Mouse (Mus musculus): Measurements from ENCODE around the gene Minos1. TPM values are rescaled to one million over a fixed set of nuclear protein-coding genes. Genes with fewer than 3 reads are reported as not detected.

The Minos1 gene
- total RNA-seq (2014; rRNA removed) (45.2 and 55.5 TPM in 2 replicates), polyA plus RNA-seq (2012; rRNA removed) (26.3 and 29.7 TPM in 2 replicates)

DNA sequence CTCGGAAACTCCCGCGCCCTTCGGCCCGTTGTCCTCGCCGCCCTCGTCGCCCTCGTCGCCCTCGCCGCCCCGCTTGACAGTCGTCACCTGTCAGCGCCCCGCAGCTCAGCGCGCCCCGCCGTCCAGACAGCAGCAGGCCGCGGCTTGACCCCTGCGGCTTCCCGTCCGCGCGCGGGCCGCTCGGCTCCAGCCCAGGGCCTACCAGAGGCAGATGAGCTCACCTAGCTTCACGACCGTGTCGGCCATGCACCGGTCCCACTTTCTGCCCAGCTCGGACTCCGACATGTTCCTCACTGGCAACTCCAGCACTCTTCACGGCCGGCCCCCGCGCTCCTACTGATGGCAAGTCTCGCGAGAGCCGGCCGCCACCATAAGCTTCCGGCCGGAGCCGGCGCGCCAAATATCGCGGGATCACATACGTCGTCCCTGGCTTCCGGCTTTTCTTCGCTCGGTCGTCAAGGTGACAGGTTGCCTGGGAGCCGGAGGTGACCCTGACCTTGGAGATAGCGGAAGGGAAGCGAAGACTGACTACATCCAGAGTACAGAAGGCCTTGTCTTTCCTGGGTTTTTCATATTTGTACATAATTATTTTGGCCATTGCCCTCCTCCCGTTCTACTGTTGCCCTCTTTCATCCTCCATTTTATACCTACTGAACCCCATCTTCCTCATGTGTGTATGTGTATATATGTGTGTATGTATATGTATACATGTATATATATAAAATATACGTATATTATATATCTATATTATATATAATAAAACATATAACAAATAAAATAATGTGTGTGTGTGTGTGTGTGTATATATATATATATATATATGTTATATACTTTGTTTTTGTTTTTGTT lies at the start of gene Minos1:
TSS of gene Minos1 (minus strand) at position 413 of the 849 bp plus-strand sequence.
- TF ChIP-seq CTCF (IDR thresholded peaks at IDR 0.05; ENCODE audit: low read depth, low read length), result no peak
- TF ChIP-seq POLR2A (IDR thresholded peaks at IDR 0.05; ENCODE audit: extremely low read depth, insufficient read depth, low read length), result peak; percentile 85
- H3K27ac ChIP-seq (replicated peaks; ENCODE audit: insufficient read depth, low read depth, low read length), result peak within 1 kb of the TSS; percentile 86
- no peaks in the 10 kb centered on the region for H3K27me3 ChIP-seq (ENCODE audit: control insufficient read depth, insufficient read depth, low read length)
- H3K4me1 ChIP-seq (ENCODE audit: control insufficient read depth, insufficient read depth, low read length), result peaks cover 13% of the 10 kb centered on the region
- peak; percentile 86 for DNase-seq (ENCODE audit: extremely low read depth, low read depth, low spot score)
- H3K36me3 ChIP-seq (ENCODE audit: control insufficient read depth, insufficient read depth, low read length), result no peaks in the 10 kb centered on the region
- peak within 1 kb of the TSS; percentile 94 for H3K4me3 ChIP-seq (ENCODE audit: insufficient read depth, low read depth, low read length)
- WGBS, result under 1% methylated on average over 63 of the region's 63 CpGs
- peak within 1 kb of the TSS; percentile 98 for H3K9ac ChIP-seq (ENCODE audit: low read depth, low read length)
- H3K79me2 ChIP-seq (ENCODE audit: control insufficient read depth, insufficient read depth, low read length), result peaks cover 31% of the 10 kb centered on the region

DNA sequence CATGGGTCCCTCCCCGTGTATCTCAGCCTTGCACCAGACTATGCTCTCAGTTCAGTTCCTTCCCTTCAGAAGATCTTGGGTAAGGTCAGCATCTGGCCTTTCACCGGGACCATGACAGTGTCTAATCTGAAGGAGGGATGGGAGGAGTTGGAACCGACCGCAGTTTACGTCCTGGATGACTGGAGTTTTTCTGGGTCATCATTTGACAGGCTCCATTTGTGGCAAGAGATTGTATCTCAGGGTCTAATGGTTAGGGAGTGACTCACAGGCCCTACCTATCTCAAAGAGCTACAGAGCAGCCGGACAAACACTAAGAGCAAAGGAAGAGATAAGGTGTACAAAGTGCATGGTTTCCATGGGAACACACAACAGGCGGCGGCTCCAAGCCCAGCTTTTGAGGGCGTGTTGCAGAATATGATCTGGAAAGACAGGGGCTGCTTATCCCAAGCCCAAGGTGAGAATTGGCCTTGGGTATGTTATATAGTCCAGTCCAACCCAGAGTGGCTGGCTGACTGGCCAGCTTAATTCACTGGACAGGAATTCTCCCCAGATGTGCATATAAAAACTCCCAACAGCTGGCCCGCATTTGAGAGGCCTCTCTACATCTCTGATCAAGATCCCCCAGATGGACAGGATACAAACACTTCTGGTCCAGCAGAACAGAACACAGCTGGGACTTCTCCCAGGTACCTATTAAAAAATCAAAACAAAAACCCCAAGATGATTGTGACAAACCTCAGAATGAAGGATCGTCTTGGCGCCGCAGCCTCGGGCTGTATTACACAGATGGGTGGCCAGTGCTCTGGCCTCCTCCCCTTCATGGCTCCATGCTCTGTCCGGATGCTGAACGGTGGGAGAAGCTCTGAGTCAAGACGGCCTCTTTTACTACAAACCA lies 49.1 kb upstream of the Minos1 start:
- Histone ChIP-seq H3K9ac (ENCODE audit: low read depth, low read length) (no peak overlapping the region), H3K79me2 (ENCODE audit: control insufficient read depth, insufficient read depth, low read length) (no peaks in the 10 kb centered on the region), H3K36me3 (ENCODE audit: control insufficient read depth, insufficient read depth, low read length) (no peaks in the 10 kb centered on the region), H3K4me1 (ENCODE audit: control insufficient read depth, insufficient read depth, low read length) (0 out of 2 replicates have a peak, but pooled peaks cover 3% of the 10 kb centered on the region), H3K4me3 (ENCODE audit: insufficient read depth, low read depth, low read length) (no peak overlapping the region), H3K27ac (replicated peaks; ENCODE audit: insufficient read depth, low read depth, low read length) (no peak overlapping the region), H3K27me3 (ENCODE audit: control insufficient read depth, insufficient read depth, low read length) (no peaks in the 10 kb centered on the region)
- DNase-seq (ENCODE audit: extremely low read depth, low read depth, low spot score), result no peak
- TF ChIP-seq CTCF (IDR thresholded peaks at IDR 0.05; ENCODE audit: low read depth, low read length) (no peak), POLR2A (IDR thresholded peaks at IDR 0.05; ENCODE audit: extremely low read depth, insufficient read depth, low read length) (no peak)
- WGBS, result 57% methylated on average over 17 of the region's 17 CpGs

DNA sequence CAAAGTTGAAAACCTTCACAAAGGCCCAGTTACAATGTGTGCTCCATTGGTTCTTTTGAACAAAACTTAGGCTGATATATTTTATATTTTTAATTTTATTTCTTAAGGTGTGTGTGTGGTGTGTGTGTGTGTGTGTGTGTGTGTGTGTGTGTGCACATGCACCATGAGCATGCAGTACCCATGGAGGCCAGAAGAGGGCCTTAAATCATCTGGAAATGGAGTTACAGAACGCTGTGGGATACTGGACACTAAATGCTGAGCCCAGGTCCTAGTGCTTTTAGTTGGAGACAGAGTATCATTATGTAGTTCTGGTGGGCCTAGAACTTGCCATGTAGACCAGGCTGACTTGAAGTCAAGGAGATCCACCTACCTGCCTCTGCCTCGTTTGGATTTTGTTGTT lies 48.3 kb upstream of the Minos1 start:
- 80% methylated on average over 2 of the region's 2 CpGs for WGBS
- TF ChIP-seq POLR2A (IDR thresholded peaks at IDR 0.05; ENCODE audit: extremely low read depth, insufficient read depth, low read length), result no peak
- TF ChIP-seq CTCF (IDR thresholded peaks at IDR 0.05; ENCODE audit: low read depth, low read length), result no peak
- no peak for DNase-seq (ENCODE audit: extremely low read depth, low read depth, low spot score)
- no peaks in the 10 kb centered on the region for H3K79me2 ChIP-seq (ENCODE audit: control insufficient read depth, insufficient read depth, low read length)
- H3K4me1 ChIP-seq (ENCODE audit: control insufficient read depth, insufficient read depth, low read length), result 0 out of 2 replicates have a peak, but pooled peaks cover 3% of the 10 kb centered on the region
- no peak overlapping the region for H3K9ac ChIP-seq (ENCODE audit: low read depth, low read length)
- H3K27ac ChIP-seq (replicated peaks; ENCODE audit: insufficient read depth, low read depth, low read length), result no peak overlapping the region
- H3K36me3 ChIP-seq (ENCODE audit: control insufficient read depth, insufficient read depth, low read length), result no peaks in the 10 kb centered on the region
- H3K4me3 ChIP-seq (ENCODE audit: insufficient read depth, low read depth, low read length), result no peak overlapping the region
- H3K27me3 ChIP-seq (ENCODE audit: control insufficient read depth, insufficient read depth, low read length), result no peaks in the 10 kb centered on the region

DNA sequence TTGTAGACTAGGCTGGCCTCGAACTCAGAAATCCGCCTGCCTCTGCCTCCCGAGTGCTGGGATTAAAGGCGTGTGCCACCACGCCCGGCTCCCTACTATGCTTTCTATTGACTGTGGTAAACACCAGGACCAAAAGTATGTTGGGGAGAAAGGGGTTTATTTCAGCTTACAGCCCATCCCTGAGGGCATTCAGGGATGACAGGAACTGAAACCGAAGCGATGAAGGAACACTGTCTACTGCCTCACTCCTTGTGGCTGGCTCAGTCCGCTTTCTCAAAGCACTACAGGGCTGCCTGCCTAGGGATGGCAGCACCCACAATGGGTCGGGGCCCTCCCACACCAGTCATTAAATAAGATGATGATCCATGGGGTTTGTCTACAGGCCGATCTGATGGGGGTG lies 47.5 kb upstream of the Minos1 start:
- 96% methylated on average over 11 of the region's 11 CpGs for WGBS

DNA sequence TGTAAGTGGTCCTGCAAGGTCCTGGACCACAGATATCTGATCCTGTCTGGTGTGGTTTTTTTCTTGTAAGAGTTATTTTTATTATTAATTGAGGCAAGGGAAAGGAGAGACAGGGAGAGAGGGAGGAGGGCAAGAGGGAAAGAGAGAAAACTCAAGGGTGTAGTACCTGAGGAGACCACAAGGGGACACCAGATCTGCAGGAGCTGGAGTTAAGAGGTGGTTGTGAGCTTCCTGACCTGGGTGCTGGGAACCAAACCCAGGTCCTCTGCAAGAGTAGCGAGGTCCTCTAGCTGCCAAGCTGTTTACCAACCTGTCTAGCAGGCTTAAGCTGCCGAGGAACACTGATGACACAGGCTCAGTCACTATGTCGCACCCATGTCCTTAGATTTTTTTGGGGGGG lies 47.0 kb upstream of the Minos1 start:
- no peak for DNase-seq (ENCODE audit: extremely low read depth, low read depth, low spot score)
- 0 out of 2 replicates have a peak, but pooled peaks cover 3% of the 10 kb centered on the region for H3K4me1 ChIP-seq (ENCODE audit: control insufficient read depth, insufficient read depth, low read length)
- H3K27me3 ChIP-seq (ENCODE audit: control insufficient read depth, insufficient read depth, low read length), result no peaks in the 10 kb centered on the region
- 99% methylated on average over 3 of the region's 3 CpGs for WGBS
- no peaks in the 10 kb centered on the region for H3K36me3 ChIP-seq (ENCODE audit: control insufficient read depth, insufficient read depth, low read length)
- H3K4me3 ChIP-seq (ENCODE audit: insufficient read depth, low read depth, low read length), result no peak overlapping the region
- H3K27ac ChIP-seq (replicated peaks; ENCODE audit: insufficient read depth, low read depth, low read length), result no peak overlapping the region
- H3K9ac ChIP-seq (ENCODE audit: low read depth, low read length), result no peak overlapping the region
- TF ChIP-seq CTCF (IDR thresholded peaks at IDR 0.05; ENCODE audit: low read depth, low read length), result peak; percentile 49
- no peak for TF ChIP-seq POLR2A (IDR thresholded peaks at IDR 0.05; ENCODE audit: extremely low read depth, insufficient read depth, low read length)
- H3K79me2 ChIP-seq (ENCODE audit: control insufficient read depth, insufficient read depth, low read length), result no peaks in the 10 kb centered on the region

More for the DNA sequence above, 47.5 kb upstream of the Minos1 start:
- no peak overlapping the region for H3K9ac ChIP-seq (ENCODE audit: low read depth, low read length)
- H3K4me3 ChIP-seq (ENCODE audit: insufficient read depth, low read depth, low read length), result no peak overlapping the region
- H3K36me3 ChIP-seq (ENCODE audit: control insufficient read depth, insufficient read depth, low read length), result no peaks in the 10 kb centered on the region
- no peaks in the 10 kb centered on the region for H3K79me2 ChIP-seq (ENCODE audit: control insufficient read depth, insufficient read depth, low read length)
- no peak overlapping the region for H3K27ac ChIP-seq (replicated peaks; ENCODE audit: insufficient read depth, low read depth, low read length)
- DNase-seq (ENCODE audit: extremely low read depth, low read depth, low spot score), result no peak
- no peak for TF ChIP-seq CTCF (IDR thresholded peaks at IDR 0.05; ENCODE audit: low read depth, low read length)
- TF ChIP-seq POLR2A (IDR thresholded peaks at IDR 0.05; ENCODE audit: extremely low read depth, insufficient read depth, low read length), result no peak
- H3K27me3 ChIP-seq (ENCODE audit: control insufficient read depth, insufficient read depth, low read length), result no peaks in the 10 kb centered on the region
- 0 out of 2 replicates have a peak, but pooled peaks cover 3% of the 10 kb centered on the region for H3K4me1 ChIP-seq (ENCODE audit: control insufficient read depth, insufficient read depth, low read length)

Data from liver, adult 2 months (tissue).